Mouse (Mus musculus): ENCODE data around the gene Calm3. TPM values are rescaled to one million over a fixed set of nuclear protein-coding genes. Genes with fewer than 3 reads are reported as not detected.
"Not testable (repeated sequence)": the region's sequence is repeated elsewhere in the genome, so short reads cannot be mapped to it uniquely, and the experiment has no call there.

The Calm3 gene
- total RNA-seq (2015; ENCODE audit: low replicate concordance) (41.1 and 44.1 TPM in 2 replicates), total RNA-seq (2017; ENCODE audit: low replicate concordance) (157 and 162 TPM in 2 replicates)

- peak; percentile 85 for ATAC-seq (replicated peaks; ENCODE audit: low FRiP score, poor library complexity, severe bottlenecking)
These were observed at the start of gene Calm3 for GRCm38 (mm10) chr7:16924037-16924834. TSS of gene Calm3 (minus strand) at chr7:16924114.

- ATAC-seq (replicated peaks; ENCODE audit: low FRiP score, poor library complexity, severe bottlenecking), result no peak
These were observed 47.2 kb upstream of the Calm3 start for GRCm38 (mm10) chr7:16971160-16971559.

DNA sequence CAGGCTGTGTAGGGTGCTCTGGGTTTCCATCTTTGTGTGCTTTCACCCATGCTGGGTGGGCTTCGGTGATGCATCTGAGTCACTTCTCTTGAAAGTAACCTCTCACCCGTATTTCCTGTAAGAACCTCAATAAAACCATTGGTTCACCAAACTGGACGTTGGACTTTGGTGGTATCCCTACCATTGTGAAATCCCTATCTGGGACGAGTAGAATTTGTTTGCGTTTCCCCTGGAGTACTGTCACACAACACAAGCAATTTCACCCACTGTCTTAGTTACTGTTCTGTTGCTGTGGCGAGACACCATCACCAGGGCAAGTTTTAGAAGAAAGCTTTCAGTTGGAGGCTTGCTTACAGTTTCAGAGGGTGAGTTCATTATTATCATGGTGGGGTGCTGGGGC, 44.5 kb upstream of the Calm3 start:
- no peak for ATAC-seq (replicated peaks; ENCODE audit: low FRiP score, poor library complexity, severe bottlenecking)

DNA sequence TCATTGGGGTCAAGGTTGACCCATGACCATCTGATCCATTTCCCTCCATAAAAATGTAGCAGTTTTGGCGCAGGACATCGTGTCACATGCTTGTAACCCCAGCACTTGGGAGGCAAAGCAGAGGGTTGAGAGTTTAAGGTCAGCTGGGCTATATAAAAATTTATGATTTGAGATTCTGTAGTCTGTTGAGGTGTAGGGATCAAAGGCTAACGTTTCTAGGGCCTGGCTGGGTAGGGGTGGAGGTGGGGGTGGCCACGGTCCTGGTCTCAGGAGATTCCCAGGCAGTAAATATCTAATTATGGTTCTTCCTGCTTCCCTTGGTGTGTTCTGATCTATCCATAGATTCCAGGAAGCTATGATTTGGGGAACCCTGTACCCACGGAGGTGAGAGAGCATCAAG, 37.8 kb upstream of the Calm3 start:
- no peak for ATAC-seq (replicated peaks; ENCODE audit: low FRiP score, poor library complexity, severe bottlenecking)

DNA sequence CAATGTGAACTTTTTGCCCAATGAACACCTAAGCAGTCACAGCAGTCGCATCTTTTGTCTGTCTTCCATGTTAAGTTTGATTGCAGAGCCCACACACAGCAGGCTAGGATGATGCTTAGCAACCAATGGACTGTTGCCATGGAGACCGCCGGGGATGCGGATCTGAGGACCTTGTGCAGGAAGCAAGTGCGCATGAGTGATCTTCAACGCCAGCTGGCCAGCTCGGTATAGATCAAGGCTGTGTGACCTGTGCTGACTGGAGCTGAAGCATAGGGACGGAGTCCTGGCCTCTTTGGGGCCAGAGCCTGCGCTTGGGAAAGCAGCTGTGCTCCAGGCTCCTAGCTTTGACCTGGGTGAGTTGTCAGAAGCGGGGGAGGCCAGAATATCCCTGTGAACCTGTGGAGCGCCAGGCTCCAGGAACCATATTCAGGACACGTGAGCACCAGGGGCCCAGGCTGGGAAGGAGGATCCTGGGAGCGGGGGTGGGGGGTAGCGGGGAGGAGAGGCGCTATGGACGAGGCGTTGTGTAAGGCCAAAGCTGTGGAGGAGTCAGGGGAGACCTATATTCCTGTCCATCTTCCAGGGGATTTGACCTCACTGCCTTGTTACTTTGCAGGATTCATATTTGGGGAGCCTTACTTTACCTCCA, 35.7 kb upstream of the Calm3 start, which contains the start of gene Pnmal1:
Gene Pnmal1, plus strand, starts transcription at position 141 of the 649 bp plus-strand sequence.
- ATAC-seq (replicated peaks; ENCODE audit: low FRiP score, poor library complexity, severe bottlenecking), result no peak

- no peak for ATAC-seq (replicated peaks; ENCODE audit: low FRiP score, poor library complexity, severe bottlenecking)
These were observed 32.7 kb upstream of the Calm3 start for GRCm38 (mm10) chr7:16956410-16957265.

- ATAC-seq (replicated peaks; ENCODE audit: low FRiP score, poor library complexity, severe bottlenecking), result no peak
These were observed 31.8 kb upstream of the Calm3 start for GRCm38 (mm10) chr7:16955712-16956111.

DNA sequence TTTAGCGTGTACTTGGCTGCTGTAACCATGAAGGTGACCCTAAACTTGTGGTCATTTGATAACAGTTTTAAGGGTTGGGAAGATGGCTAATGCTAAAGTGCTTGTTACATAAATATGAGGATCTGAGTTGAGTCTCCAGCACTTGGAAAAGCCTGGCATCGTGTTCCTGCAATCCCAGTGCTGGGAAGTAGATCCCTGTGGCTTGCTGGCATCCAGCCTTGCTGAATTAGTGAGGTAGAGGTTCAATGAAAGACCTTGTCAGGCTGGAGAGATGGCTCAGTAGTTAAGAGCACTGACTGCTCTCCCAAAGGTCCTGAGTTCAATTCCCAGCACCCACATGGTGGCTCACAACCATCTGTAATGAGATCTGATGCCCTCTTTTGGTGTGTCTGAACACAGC, 29.9 kb upstream of the Calm3 start:
- ATAC-seq (replicated peaks; ENCODE audit: low FRiP score, poor library complexity, severe bottlenecking), result not testable (repeated sequence)

GRCm38 (mm10) chr7:16950861-16951635, 27.1 kb upstream of the Calm3 start:
- no peak for ATAC-seq (replicated peaks; ENCODE audit: low FRiP score, poor library complexity, severe bottlenecking)

- peak; percentile 52 for ATAC-seq (replicated peaks; ENCODE audit: low FRiP score, poor library complexity, severe bottlenecking)
These were observed 26.3 kb upstream of the Calm3 start for GRCm38 (mm10) chr7:16949908-16950841.

DNA sequence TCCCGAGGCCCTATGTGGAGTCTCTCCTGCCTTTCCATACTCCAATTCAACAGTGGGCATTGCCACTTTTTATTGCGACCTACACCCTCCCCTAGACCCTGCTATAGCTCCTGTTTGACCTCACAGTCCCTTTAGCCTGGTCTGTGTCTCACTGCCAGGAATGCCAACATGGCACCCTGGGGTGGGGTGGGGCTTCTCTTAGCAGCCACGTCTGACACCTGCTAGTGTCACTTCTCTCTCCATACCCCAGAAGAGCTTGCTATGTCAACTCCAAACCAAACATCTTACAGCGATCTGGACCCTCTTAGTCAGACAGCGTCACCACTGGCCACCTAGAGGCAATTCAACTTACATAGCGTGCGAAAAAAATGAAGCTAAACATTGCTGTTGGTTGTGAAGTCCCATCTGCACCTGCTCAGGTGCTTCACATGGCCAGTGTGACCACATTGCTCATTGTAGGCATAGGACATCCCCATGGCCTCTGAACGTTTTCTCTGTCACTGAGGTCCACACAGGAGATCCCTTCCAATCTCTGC, 25.1 kb upstream of the Calm3 start:
- no peak for ATAC-seq (replicated peaks; ENCODE audit: low FRiP score, poor library complexity, severe bottlenecking)

DNA sequence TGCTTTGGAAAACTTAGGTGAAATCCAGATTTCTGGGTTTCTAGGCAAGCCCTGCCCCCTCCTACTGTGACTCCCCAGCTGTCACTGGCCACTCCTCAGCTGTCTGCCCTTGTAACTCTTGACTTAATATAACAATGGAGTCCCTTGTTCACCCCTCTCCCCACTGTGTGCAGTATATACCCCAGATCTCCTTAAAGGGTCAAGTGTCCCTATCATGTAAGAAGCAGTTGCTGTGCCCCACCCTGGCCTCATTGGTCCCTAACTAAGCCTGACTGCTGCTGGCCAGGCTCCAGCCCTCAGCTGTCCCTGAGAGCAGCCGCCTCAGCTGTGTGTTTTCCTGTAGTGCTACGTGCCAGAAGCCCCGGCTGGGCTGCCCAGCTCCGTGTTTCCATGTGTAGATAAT, 24.0 kb upstream of the Calm3 start:
- no peak for ATAC-seq (replicated peaks; ENCODE audit: low FRiP score, poor library complexity, severe bottlenecking)

DNA sequence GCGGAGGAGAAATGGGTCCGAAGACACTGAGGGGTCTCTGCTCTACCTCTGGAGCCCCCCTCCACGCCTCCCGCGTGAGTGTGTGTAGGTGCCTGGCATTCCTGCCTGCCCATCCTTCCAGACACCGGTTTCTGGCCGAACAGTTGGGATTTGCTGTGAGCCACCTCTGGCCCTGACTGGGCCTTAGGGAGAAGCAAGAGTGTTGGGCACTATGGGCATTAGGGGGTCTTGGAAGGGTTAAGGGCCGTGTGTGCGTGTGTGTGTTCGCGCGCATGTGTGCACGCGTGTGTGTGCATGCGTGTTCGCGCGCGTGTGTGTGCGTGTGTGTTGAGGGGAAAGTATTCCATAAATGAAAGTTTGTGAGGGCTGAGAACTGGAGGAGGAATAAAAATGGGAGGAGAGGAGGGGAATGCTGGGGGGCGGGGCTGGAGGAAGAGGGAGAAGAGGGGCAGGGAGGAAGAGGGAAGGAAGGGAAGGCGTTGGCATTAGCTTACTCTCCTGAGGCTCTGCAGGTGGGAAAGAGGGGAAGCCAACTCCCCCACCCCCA, 23.5 kb upstream of the Calm3 start:
- ATAC-seq (replicated peaks; ENCODE audit: low FRiP score, poor library complexity, severe bottlenecking), result no peak

- no peak for ATAC-seq (replicated peaks; ENCODE audit: low FRiP score, poor library complexity, severe bottlenecking)
These were observed 22.8 kb upstream of the Calm3 start for GRCm38 (mm10) chr7:16946441-16947348.

GRCm38 (mm10) chr7:16945419-16945818, 21.5 kb upstream of the Calm3 start:
- ATAC-seq (replicated peaks; ENCODE audit: low FRiP score, poor library complexity, severe bottlenecking), result no peak

DNA sequence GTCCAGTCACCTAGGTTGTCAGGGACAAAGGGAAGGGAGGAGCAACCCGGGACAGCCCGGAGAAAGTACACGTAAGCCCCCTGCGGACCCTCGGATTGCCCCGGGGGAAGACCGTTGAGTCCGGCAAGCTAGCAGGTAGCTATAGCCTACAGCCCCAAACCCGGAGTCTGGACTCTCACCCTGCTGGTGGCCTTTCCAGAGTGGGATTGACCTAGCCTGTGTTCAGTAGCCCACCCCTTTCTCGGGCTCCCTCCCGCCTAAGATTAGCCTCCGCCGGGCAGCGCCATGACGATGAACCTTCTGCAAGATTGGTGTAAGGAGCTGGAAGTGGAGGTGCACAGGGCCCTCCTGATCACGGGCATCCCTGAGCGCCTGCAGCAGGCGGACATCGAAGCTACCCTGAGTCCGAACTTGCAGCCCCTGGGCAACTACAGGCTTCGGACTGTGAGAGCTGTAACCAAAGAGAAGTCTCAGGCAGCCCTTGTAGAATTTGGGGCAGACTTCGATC, 20.9 kb upstream of the Calm3 start:
- no peak for ATAC-seq (replicated peaks; ENCODE audit: low FRiP score, poor library complexity, severe bottlenecking)

Measured in erythroblast, adult 5-6 weeks (primary cell).